In genomic region chr5:101766248-101766647, GRCm38 (mm10) we compare ENCODE assay signal across 8 mouse cellular contexts. TPM values are rescaled to one million over a fixed set of nuclear protein-coding genes. Genes with fewer than 3 reads are reported as not detected.
DNase-seq lines count a peak whose midpoint lies in the region; ATAC-seq and TF ChIP-seq lines count a peak whose summit lies in the region.

No protein-coding gene starts in this region.

- no peaks in the 10 kb centered on the region for H3K9me3 ChIP-seq in heart, embryonic 10.5 days
- no peaks in the 10 kb centered on the region for H3K9me3 ChIP-seq in E14TG2a.4 (ENCODE audit: low read length)
- H3K9me3 ChIP-seq in limb, embryonic 15.5 days, result no peaks in the 10 kb centered on the region

- TF ChIP-seq CTCF in E14TG2a.4 (conservative IDR thresholded peaks at IDR 0.05; ENCODE audit: low read length), result no peak
- TF ChIP-seq CTCF in embryonic fibroblast, embryonic 13.5 days (IDR thresholded peaks at IDR 0.05; ENCODE audit: borderline replicate concordance, insufficient read depth, low read length), result no peak

- H3K4me2 ChIP-seq in limb, embryonic 15.5 days, result peak overlapping the region; percentile 100

- no peak overlapping the region for H3K27ac ChIP-seq in heart, embryonic 10.5 days
- H3K27ac ChIP-seq in embryonic fibroblast, embryonic 13.5 days (ENCODE audit: insufficient read depth, low read length), result no peak overlapping the region
- H3K27ac ChIP-seq in limb, embryonic 15.5 days, result 0 out of 2 replicates have a peak overlapping the region, but pooled peaks have one; percentile 22

- H3K4me3 ChIP-seq in heart, embryonic 10.5 days, result no peak overlapping the region
- peak overlapping the region; percentile 87; the same call in 1 of the 2 replicates for H3K4me3 ChIP-seq in E14TG2a.4 (replicated peaks; ENCODE audit: low read length)
- peak overlapping the region; percentile 3 for H3K4me3 ChIP-seq in embryonic fibroblast, embryonic 13.5 days (ENCODE audit: insufficient read depth, low read length)
- peak overlapping the region; percentile 73 for H3K4me3 ChIP-seq in limb, embryonic 15.5 days

- TF ChIP-seq POLR2A in embryonic fibroblast, embryonic 13.5 days (IDR thresholded peaks at IDR 0.05; ENCODE audit: low read depth, low read length), result no peak

- H3K27me3 ChIP-seq in heart, embryonic 10.5 days (ENCODE audit: insufficient read depth, poor library complexity, severe bottlenecking), result peaks cover 86% of the 10 kb centered on the region
- peaks cover 42% of the 10 kb centered on the region for H3K27me3 ChIP-seq in E14TG2a.4 (ENCODE audit: insufficient read depth, low read length)
- H3K27me3 ChIP-seq in limb, embryonic 15.5 days, result peaks cover 61% of the 10 kb centered on the region

- WGBS in heart, embryonic 10.5 days, result 36% methylated on average over 6 of the region's 6 CpGs
- 22% methylated on average over 6 of the region's 6 CpGs for WGBS in limb, embryonic 15.5 days

- H3K4me1 ChIP-seq in heart, embryonic 10.5 days, result peaks cover 9% of the 10 kb centered on the region; the same call in 1 of the 2 replicates
- peaks cover 65% of the 10 kb centered on the region for H3K4me1 ChIP-seq in E14TG2a.4 (replicated peaks; ENCODE audit: low read depth, low read length)
- H3K4me1 ChIP-seq in embryonic fibroblast, embryonic 13.5 days (ENCODE audit: control insufficient read depth, insufficient read depth, low read length), result peaks cover 5% of the 10 kb centered on the region; the same call in 1 of the 2 replicates
- H3K4me1 ChIP-seq in limb, embryonic 15.5 days, result peaks cover 19% of the 10 kb centered on the region

- H3K36me3 ChIP-seq in heart, embryonic 10.5 days, result no peaks in the 10 kb centered on the region
- no peaks in the 10 kb centered on the region for H3K36me3 ChIP-seq in E14TG2a.4 (ENCODE audit: insufficient read depth, low read length)
- no peaks in the 10 kb centered on the region for H3K36me3 ChIP-seq in limb, embryonic 15.5 days

- DNase-seq in heart, adult 11 months, result peak; percentile 88
- no peak for DNase-seq in heart, embryonic 10.5 days (ENCODE audit: low spot score)
- DNase-seq in thymus, postnatal 36 days, result no peak
- no peak for DNase-seq in layer of hippocampus, postnatal 10 days (ENCODE audit: low spot score in 2 of 2)
- no peak for DNase-seq in natural killer cell, adult 2 months (ENCODE audit: low spot score in 2 of 2)

- H3K9ac ChIP-seq in limb, embryonic 15.5 days, result no peak overlapping the region

- no peak for ATAC-seq in limb, embryonic 15.5 days (ENCODE audit: insufficient number of reproducible peaks, low FRiP score, low TSS enrichment, low read depth)

RNA-seq across cellular contexts. Expression of gene Cds1, which starts 1.3 kb away (rescaled TPM):
- polyA plus RNA-seq in heart, embryonic 10.5 days (2016; fragmentation: Nextera tagmentation; extraction: Ambion mirVana), result 0.42 and 0.64 TPM in 2 replicates
- polyA plus RNA-seq in embryonic fibroblast, embryonic 13.5 days (2011; ENCODE audit: insufficient read length, low read depth, missing spikeins), result 1.4 and 3.1 TPM in 2 replicates
- 11.4 and 14.5 TPM in 2 replicates for polyA plus RNA-seq in limb, embryonic 15.5 days (2015; fragmentation: Nextera tagmentation; extraction: Ambion mirVana)
- 10 to 100 TPM; 63.5 to 70.7 TPM for total RNA-seq in layer of hippocampus, postnatal 10 days (2021)
